Mouse (Mus musculus) left cerebral cortex, adult 9 months (tissue): ENCODE data around the gene Nol11.

Experiments used
- DNase-seq, 2 experiments: peaks; one replicate each; pipeline ENCODE4 v3.0.0; 2022; ENCODE audit warnings: low spot score in 2 of 2

The Nol11 gene

DNA sequence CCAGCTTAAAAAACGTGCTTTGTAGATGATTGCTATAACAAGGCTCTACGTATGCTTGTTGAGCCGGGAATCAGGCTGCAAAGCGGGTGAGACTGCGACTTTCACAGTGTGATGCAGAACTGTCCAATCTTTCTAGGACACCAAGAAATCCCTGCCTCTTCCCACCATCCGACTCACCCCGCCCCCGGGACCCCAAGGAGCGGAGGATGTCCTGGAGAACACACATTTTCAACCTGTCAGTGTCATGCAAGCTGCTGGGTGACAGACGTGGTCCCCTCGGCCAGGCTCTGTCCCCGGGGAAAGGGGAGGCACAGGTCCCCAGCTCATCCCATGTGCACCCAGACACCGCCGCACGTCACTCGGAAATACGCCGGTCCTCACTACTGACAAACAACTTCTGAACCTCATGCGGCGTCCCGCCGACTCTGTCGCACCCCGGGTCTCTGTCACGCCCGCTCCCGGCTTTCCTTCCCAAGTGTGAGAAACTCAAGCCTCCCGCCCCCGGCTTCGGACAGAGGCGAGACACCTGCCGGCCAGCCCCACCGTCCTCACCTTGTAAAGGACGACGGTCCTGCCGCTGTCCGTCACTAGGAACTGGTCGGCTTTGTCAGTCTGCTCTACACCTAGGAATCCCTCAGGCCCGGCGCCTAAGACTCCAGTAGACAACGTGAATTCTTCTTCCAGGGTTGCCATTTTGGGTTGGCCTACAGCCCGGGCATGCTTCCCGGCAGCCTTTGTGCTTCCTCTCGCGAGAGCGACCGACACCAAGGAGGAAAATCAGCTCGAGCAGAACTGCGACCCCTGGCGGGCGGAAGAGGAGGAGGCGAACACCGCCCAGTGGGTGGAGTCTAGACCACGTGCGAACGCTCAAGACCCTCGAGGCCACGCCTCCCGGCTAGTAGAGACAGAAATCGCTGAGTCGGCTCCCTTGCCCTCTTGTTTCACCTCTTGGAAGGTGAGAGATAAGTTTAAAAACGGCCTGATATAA lies at the start of gene Nol11:
Nol11 (minus strand) TSS at position 817 of the 988 bp plus-strand sequence.
- DNase-seq: peak; percentile 96 to 100

DNA sequence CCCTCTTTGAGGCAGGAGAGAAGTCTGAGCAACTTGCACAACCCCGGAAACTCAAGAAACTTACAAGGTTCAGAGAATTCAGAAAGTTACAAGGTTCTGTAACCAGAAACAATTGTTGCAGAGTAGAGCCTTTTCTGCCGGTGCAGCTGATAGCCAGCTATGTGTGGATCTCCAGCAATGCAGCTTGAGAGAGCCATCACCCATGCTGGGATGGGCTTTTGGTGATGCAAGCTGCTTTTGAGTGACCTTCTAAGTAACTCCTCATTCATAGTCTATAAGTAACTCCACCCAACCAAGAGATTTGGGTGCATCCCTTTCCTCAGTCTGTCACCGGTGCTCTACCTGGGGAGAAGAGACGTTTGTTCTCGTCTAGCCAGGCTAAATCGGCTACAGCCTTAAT lies 49.3 kb upstream of the Nol11 start:
- no peak for DNase-seq

DNA sequence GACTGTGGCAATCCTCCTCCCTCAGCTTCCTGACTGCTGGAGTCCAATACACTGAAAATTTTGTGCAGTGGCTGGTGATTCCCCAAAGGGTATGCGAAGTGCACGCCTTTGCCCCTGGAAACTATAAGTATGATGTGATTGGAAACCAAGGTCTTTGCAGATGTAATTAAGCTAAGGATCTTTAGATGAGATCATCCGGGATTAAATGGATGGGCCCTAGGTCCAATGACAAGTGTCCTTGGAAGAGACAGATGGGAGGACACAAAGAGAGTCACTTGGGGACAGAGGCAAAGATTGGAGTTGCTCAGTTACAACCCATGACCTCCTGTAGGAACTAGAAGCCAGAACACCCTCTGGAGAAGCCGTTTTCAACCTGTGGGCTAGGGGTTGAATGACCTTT lies 48.4 kb upstream of the Nol11 start:
- no peak for DNase-seq

DNA sequence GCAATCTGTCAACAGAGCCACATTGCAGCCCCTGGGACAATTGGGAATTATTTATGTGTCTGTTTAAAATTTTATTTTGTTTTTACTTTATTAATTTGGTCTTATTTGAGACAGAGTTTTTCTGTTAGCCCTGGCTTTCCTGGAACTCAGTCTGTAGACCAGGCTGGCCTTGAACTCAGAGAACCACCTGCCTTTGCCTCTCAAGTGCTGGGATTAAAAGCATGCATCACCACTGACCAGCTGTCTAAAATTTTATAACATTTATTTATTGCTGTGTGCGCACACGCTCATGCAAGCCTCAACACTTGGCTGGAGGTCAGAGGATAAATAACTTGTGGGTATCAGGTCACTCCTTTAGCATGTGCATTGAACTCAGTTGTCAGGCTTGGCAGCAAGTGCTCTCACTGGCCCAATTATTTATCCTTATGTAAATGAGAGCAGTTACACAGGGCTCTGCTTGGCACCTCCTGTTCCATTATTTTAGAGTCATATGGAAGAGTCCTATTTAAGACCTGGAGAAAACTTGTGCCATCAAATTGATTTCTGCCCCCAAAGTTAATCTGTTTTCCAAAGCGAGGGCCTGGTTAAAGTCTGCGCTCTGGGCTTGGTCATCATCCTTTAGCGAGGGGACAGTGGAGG lies 44.2 kb upstream of the Nol11 start:
- no peak for DNase-seq

DNA sequence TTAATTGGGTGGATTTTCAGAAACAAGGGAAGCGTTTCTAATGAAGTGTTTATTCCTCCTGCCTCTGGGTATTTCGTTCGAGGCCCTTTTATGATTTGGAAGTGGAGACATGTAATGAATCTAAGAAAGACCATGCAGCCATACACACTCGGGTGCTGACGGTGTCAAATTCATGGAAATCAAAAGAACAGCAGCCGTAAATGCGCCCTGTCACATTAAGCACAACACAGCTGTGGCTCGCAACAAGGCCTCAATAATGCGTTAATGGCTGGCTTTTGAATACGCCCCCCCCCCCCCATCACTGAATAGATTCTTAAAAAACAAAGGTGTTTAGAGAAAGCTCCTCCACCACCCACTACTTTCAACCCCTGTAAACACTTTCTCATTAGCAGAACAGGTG lies 40.9 kb upstream of the Nol11 start:
- DNase-seq: no peak

DNA sequence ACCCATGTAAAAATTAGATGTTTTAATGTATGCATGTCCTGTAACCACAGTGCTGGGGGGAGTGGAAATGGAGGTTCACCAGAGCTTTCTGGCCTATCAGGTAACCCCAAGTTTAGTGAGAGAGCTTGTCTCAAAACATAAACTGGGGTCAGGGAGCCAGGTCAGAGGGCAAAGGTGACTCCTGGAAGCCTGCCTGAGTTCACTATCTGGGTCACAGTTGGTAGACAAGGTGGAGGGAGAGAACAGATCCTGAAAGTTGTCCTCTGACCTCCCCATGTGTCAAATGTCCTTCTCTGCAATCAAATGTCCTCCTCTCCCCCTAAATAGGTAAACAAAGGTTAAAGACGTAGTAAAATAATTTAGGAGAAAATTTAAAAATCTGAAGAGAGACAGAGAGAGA lies 37.2 kb upstream of the Nol11 start:
- DNase-seq: no peak

DNA sequence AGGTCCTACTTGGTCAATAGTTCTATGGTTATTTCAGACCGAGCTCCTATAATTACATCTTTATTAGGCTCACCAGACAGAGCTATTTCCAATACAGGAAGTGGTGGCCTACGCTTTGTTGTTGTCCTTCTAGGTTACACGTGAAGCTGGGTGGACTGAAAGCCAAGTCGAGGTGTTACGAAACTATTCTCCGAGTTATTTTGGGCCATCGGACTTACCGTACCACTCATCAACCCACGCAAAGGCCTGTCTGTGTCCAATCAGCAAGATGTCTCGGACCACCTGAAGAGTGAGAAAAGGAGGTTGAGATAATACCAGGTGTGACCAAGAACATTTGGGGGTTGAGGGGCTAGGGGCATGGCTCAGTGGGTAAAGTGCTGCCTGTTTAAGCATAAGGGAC lies 36.8 kb upstream of the Nol11 start:
- DNase-seq: no peak

DNA sequence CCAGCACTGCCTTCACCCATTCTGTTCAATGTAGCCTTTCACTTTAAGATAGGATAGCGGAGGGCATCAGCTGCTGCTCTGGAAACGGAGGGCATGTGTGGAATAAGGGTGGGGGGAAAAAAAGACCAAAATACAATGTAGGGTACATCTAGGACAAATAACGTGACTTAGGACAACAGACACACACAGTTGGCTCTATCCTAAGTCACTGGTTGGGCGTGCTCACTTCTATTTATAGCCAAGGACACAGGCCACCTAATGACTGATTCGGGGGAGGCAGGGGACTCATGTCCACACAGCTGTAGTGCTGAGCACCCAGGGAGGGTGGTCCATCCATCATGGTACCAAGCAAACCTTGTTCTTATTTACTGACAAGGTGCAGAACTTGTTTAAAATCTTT lies 36.1 kb upstream of the Nol11 start:
- DNase-seq: no peak

DNA sequence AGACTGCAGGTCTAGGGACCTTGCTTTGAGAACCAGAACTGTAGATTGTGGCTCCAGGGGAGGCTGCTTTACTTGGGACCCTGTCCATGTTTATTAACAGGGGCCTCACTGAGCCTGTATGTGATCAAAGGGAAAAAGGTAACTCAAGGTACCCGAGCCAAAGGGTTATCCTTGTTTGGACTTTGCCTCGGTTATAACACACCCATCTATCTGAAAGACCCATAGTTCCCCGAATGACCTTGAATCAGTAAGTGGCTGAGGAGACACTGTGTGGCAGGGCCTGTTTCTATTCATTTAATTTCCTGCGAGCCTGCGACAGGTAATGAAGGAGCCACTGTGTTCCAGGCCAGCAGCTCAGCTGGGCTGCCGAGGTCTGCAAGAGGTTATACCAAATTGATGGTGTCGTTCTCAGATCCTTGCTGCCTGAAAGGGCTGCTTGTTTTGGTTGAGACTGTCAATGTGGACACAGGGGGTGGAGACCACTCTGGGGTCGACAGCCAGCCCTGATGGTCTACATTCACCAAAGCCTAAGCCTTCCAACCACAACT lies 34.6 kb upstream of the Nol11 start:
- DNase-seq: no peak

DNA sequence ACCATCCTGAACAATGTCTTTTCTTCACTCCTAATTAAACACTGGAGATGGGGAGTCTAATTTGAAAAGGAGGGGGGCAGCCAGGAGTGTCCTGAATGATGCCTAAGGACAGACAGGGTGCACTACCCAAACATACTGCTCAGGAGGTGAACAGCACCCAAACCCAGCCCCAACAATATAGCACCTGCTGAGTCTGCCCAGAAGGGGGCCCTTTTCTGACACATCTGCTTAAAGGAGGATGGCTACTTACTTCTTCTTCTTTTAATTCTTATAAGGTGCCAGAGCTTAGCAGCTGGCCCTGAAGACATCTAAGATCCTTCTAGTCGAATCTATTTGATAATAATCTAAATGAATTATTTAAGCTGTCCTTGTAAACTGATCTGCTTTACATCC lies 34.0 kb upstream of the Nol11 start:
- DNase-seq: no peak

DNA sequence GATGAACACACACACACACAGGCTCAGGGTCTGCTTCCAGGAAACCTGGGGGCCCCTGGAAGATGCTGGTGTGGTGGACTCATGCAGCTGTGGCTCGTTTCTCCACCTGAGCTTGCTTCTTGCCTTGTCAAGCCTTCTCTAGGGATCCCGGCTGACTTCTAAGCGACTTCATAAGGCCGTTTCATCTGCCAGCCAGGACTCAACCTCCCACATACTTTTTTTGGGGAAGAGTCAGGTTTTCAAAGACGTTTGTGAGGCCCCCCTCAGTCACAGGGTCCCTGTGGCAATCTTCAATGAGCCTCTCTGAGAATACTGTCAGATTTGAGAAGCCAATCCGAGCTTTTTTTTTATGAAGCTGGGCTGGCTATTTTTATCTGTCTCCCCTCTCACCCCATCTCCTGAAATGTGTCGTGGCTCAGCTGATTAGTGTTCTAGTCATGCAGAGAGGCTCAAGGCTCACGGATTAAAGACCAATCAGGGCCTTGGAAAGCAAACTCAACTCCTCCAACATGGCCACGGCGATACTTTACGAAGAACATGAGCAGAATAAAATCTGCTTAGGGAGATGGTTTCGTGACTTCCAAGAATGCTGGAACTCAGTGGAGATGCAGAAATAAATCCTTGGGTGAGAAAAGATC lies 33.5 kb upstream of the Nol11 start:
- DNase-seq: no peak

DNA sequence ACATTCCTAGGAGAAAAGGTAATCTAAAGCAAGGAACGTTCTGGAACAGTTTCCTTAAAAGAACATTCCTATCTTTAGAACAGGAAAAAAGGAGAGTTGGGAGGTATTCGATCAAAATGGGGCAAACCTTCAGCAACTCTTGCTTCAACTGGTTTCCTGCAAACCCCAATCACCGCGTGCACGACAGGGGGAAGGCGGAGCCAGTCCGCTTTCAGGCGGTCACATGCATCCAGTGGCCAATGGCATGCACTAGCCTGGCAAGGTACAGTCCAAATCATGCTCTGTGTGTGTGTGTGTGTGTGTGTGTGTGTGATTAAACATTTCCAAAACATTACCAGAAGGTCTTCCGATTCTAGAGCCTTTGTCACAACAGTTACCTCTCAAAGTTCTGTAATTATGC lies 25.9 kb upstream of the Nol11 start:
- no peak for DNase-seq

DNA sequence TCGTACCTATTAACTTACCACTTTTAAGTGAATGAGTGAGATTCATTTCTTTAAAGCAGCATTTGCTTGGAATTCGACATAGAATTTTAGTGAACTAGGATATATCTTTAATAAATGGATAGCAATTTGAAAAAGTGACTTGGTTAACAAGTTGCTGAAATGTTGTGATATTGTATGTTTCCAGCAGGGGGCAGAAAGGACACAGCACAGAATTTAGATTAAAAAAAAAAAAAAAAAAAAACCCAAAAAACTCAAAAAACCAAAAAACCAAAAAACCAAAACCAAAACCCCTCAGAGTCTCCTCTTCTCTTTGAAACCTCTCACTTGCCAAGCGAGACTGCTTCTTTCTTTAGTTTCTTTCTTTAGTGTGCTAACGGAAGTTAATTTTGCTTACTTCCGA lies 24.6 kb upstream of the Nol11 start:
- DNase-seq: no peak

DNA sequence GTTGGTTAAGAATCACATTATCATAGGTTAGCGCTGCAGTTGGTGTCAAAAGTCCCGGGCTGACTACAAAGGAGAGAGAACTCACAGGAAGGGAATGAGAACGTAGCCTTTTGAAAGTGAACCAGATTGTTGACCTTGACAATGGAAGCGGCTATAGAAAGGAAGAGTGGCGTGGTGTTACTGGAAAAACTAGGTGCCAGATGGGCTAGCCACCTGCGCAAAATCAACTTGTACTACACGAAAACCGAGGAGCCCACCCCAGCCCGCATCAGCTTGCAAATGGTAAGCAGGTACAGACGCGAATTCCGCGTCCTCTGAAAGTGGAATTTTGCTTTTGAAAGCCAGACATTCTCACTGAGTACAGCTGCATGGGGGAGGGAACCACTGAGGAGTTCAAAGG lies 20.6 kb upstream of the Nol11 start:
- DNase-seq: no peak

DNA sequence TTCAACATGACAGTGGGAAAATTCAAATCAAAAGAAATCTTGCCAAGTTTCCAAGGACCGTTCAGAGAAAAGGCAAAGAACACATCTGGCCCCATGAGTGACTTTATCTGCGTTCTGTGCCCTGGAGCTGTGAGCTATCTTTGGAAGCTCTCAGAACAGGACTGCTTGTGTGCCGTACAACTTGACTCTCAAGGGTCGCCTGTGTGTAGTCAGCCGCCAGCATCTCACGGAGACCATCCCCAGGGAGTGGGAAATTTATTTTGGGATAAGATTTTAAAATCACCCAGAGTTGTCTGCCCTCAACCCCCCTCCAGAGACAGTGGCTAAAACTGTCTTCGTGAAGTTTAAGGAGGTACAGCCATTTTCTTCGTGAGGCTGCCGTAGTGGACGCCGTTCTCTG lies 12.6 kb upstream of the Nol11 start:
- no peak for DNase-seq

DNA sequence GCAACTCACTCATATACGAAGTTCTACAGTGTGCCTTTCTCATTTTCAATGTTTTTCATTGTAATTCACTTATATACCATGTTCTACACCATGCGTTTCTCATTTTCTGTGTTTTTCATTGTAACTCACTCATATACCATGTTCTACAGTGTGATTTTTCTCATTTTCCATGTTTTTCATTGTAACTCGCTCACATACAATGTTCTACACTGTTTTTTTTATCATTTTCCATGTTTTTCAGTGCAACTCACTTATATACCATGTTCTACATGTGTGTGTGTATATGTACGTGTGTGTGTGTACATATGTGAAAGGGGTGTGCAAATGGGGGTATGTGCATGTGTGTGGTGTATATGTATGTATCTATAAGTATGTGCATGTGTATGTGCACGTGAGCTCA lies 10.1 kb upstream of the Nol11 start:
- no peak for DNase-seq

DNA sequence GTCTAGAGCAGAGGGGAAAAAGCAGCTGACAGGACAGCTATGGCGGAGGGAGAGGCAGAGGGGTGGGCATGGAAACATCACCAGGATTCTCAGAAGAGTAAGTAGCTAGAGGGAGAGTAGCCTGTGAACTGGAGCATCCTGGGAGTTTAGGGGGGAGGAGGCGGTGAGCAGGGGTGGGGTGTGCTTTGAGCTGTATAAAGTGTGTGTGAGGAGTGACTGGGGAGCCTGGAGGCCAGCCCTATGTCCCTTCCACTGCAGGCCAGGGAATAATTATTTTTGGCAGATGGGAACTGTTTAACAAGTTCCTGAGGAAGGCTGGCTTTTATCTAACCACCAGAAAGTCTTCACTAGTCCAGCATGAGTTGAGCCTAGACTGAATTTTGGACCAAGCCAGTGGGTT lies 6.2 kb upstream of the Nol11 start:
- no peak for DNase-seq

DNA sequence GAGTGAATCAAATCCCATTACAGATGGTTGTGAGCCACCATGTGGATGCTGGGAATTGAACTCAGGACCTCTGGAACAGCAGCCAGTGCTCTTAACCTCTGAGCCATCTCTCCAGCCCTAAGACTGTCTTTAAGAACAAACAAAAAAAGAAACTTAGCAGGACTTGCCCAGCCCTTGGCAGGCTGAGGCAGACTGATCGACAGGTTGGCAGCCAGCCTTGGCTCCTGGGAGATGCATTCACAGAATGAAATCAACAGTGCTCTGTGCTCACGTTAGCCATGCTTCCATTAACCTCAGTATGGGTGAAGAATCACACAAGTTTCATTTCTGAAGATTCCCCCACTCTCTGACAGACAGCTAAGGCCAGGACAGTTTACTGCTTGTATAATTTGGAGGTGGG lies 1.2 kb upstream of the Nol11 start:
- DNase-seq: no peak

DNA sequence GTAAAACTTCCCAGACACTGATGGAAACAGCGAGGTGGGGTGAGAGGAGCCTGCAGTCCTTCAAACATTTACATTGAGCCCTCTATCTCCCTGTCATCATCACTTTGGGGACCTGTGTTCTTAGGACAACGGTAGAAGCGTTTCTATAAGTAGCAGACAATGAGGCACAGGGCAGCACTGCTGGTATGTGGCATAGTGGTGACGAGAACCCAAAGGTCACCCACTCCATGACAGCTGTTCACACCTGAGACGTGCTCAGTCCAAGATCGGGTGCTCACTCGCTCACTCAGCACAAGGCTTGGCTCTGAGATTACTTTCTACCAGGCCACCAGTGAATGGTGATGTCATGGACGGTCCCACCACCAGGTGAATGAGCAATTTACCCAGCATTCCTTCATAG lies 5.4 kb downstream of the Nol11 start:
- no peak for DNase-seq

DNA sequence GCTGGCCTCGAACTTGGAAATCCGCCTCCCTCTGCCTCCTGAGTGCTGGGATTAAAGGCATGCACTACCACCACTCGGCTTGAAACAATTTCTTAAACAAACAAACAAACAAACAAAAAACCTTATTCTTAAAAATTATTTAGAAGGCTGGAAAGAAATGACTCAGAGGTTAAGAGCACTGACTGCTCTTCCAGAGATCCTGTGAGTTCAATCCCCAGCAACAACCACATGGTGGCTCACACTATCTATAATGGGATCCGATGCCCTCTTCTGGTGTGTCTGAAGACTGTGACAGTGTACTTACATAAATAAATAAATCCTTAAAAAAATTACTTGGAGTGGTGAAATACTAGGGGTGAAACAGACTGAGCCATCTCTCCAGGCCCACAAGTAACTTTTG lies 28.0 kb downstream of the Nol11 start:
- DNase-seq: no peak

DNA sequence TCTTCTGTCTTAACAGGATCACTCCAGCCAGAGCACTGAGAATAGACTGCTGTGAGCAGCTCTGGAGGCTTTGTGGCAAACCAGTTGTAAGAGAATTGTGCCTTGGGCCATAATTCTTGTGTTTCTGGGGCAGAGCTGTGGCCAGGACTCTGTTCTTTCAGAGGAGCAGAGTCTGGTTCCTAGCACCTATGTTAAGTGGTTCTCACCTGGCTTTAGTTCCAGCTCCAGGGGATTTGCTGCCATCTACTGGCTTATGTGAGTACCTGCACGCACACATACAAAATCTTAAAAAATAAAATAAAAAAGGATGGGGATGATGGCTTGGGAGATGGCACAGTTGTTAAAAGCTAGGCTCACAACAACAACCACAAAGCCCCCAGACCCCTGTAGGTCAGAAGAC lies 30.1 kb downstream of the Nol11 start:
- no peak for DNase-seq

DNA sequence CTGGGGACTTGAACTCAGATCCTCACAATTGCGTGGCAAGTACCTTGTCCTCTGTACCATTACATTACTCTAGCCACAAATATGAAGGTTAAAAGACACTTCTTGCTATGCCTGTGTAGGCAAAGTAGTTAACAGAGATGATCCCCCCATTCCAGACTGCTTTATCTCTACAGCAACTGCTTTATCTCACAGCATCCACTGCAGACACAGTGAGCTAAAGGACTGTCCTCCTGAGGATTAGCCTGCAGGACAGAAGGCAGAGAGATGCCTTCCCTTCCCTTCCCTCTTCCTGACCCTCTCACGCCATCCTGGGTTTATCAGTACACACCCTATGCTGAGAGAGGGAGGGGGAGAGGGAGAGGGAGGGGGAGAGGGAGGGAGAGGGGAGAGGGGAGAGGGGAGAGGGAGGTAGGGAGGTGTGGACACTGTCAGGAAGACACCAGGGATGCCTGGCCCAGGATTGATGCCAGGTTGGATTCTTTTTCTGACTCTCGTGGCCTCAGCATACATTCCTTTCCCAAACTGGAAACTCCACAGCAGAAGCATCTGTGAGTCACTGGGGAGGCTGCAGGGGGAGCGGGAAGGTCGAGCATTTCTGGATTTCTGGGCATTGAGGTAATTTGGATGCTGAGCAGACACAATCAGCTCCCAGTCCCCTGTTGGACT lies 32.1 kb downstream of the Nol11 start:
- DNase-seq: no peak
